Mouse (Mus musculus): Measurements from ENCODE around the gene Amdhd2.

The Amdhd2 gene

GRCm38 (mm10) chr17:24197032-24197824 is 33.7 kb upstream of the Amdhd2 start:
- DNase-seq (ENCODE audit: low spot score) = no peak

GRCm38 (mm10) chr17:24195349-24195748 is 31.8 kb upstream of the Amdhd2 start:
- no peak for DNase-seq (ENCODE audit: low spot score)

GRCm38 (mm10) chr17:24193769-24194168 is 30.2 kb upstream of the Amdhd2 start:
- DNase-seq (ENCODE audit: low spot score) = no peak

GRCm38 (mm10) chr17:24193268-24193667 is 29.7 kb upstream of the Amdhd2 start:
- DNase-seq (ENCODE audit: low spot score) = no peak

GRCm38 (mm10) chr17:24192848-24193247 is 29.3 kb upstream of the Amdhd2 start:
- DNase-seq (ENCODE audit: low spot score) = no peak

GRCm38 (mm10) chr17:24191481-24191880 is 27.9 kb upstream of the Amdhd2 start:
- no peak for DNase-seq (ENCODE audit: low spot score)

- DNase-seq (ENCODE audit: low spot score) = no peak
Measured at GRCm38 (mm10) chr17:24190934-24191333, 27.4 kb upstream of the Amdhd2 start.

GRCm38 (mm10) chr17:24174259-24174658 is 10.7 kb upstream of the Amdhd2 start:
- no peak for DNase-seq (ENCODE audit: low spot score)

GRCm38 (mm10) chr17:24173423-24173822 is 9.9 kb upstream of the Amdhd2 start:
- DNase-seq (ENCODE audit: low spot score) = peak; percentile 68

- no peak for DNase-seq (ENCODE audit: low spot score)
Measured at GRCm38 (mm10) chr17:24171738-24172137, 8.2 kb upstream of the Amdhd2 start.

GRCm38 (mm10) chr17:24170729-24171128 is 7.2 kb upstream of the Amdhd2 start:
- no peak for DNase-seq (ENCODE audit: low spot score)

GRCm38 (mm10) chr17:24170125-24170524 is 6.6 kb upstream of the Amdhd2 start:
- no peak for DNase-seq (ENCODE audit: low spot score)

GRCm38 (mm10) chr17:24169317-24170065 is 5.9 kb upstream of the Amdhd2 start, which contains the start of gene Atp6v0c:
Gene Atp6v0c (minus strand): TSS chr17:24169702.
- peak; percentile 91 for DNase-seq (ENCODE audit: low spot score)

- peak; percentile 50 for DNase-seq (ENCODE audit: low spot score)
Measured at GRCm38 (mm10) chr17:24168590-24169277, 5.2 kb upstream of the Amdhd2 start.

GRCm38 (mm10) chr17:24167891-24168505 is 4.4 kb upstream of the Amdhd2 start:
- no peak for DNase-seq (ENCODE audit: low spot score)

GRCm38 (mm10) chr17:24167120-24167519 is 3.6 kb upstream of the Amdhd2 start:
- no peak for DNase-seq (ENCODE audit: low spot score)

- no peak for DNase-seq (ENCODE audit: low spot score)
Measured at GRCm38 (mm10) chr17:24164566-24165259, 1.1 kb upstream of the Amdhd2 start.

- no peak for DNase-seq (ENCODE audit: low spot score)
Measured at GRCm38 (mm10) chr17:24162584-24163175, 886 bp downstream of the Amdhd2 start.

- no peak for DNase-seq (ENCODE audit: low spot score)
Measured at GRCm38 (mm10) chr17:24161466-24161865, 2.1 kb downstream of the Amdhd2 start.

GRCm38 (mm10) chr17:24157526-24157925 is 6.0 kb downstream of the Amdhd2 start:
- no peak for DNase-seq (ENCODE audit: low spot score)

GRCm38 (mm10) chr17:24157121-24157520 is 6.4 kb downstream of the Amdhd2 start:
- DNase-seq (ENCODE audit: low spot score) = no peak

Measured in urinary bladder, postnatal 25 days (tissue).